Mouse (Mus musculus): ENCODE data around the gene Eef1akmt2. TPM values are rescaled to one million over a fixed set of nuclear protein-coding genes. Genes with fewer than 3 reads are reported as not detected.

Gene Eef1akmt2
- total and polyA plus RNA-seq, 3 experiments, result 5.2 to 7.7 (median 7.7) TPM

- Histone ChIP-seq H3K27me3 (ENCODE audit: control insufficient read depth, insufficient read depth, low read length) (no peaks in the 10 kb centered on the region), H3K9ac (ENCODE audit: low read depth, low read length) (no peak overlapping the region), H3K36me3 (ENCODE audit: control insufficient read depth, insufficient read depth, low read length) (peaks cover 21% of the 10 kb centered on the region), H3K4me3 (no peak overlapping the region), H3K27ac (peak overlapping the region; percentile 43), H3K4me1 (ENCODE audit: control insufficient read depth, insufficient read depth, low read length) (peaks cover 61% of the 10 kb centered on the region), H3K79me2 (replicated peaks; ENCODE audit: control insufficient read depth, insufficient read depth, low read length) (peaks cover 7% of the 10 kb centered on the region)
- TF ChIP-seq CTCF (IDR thresholded peaks at IDR 0.05), result no peak
- TF ChIP-seq POLR2A (IDR thresholded peaks at IDR 0.05; ENCODE audit: insufficient read depth, low read depth, low read length), result no peak
- TF ChIP-seq EP300 (IDR thresholded peaks at IDR 0.05; ENCODE audit: insufficient read depth, low read depth, low read length), result no peak
- WGBS, result 46% methylated on average over 6 of the region's 6 CpGs
- intact Hi-C loops (cut with DNase I), result no loop called here
- DNase-seq, result peak in 1 of 2 experiments; percentile 22
Observed at GRCm38 (mm10) chr7:132781850-132782249, 70.6 kb downstream of the Eef1akmt2 start.

GRCm38 (mm10) chr7:132781130-132781814, 71.2 kb downstream of the Eef1akmt2 start:
- no peaks in the 10 kb centered on the region for H3K27me3 ChIP-seq (ENCODE audit: control insufficient read depth, insufficient read depth, low read length)
- H3K9ac ChIP-seq (ENCODE audit: low read depth, low read length), result no peak overlapping the region
- H3K79me2 ChIP-seq (replicated peaks; ENCODE audit: control insufficient read depth, insufficient read depth, low read length), result peaks cover 7% of the 10 kb centered on the region
- peak overlapping the region; percentile 43 for H3K27ac ChIP-seq
- H3K4me1 ChIP-seq (ENCODE audit: control insufficient read depth, insufficient read depth, low read length), result peaks cover 62% of the 10 kb centered on the region
- 0 out of 2 replicates have a peak, but pooled peaks have one; percentile 2 for TF ChIP-seq CTCF (IDR thresholded peaks at IDR 0.05)
- no peak for TF ChIP-seq EP300 (IDR thresholded peaks at IDR 0.05; ENCODE audit: insufficient read depth, low read depth, low read length)
- no peak overlapping the region for H3K4me3 ChIP-seq
- DNase-seq, result peak in 1 of 2 experiments; percentile 21
- WGBS, result 34% methylated on average over 7 of the region's 7 CpGs
- H3K36me3 ChIP-seq (ENCODE audit: control insufficient read depth, insufficient read depth, low read length), result peaks cover 21% of the 10 kb centered on the region
- intact Hi-C loops (cut with DNase I), result no loop called here

GRCm38 (mm10) chr7:132780611-132781010, 71.9 kb downstream of the Eef1akmt2 start:
- Histone ChIP-seq H3K4me3 (no peak overlapping the region), H3K4me1 (ENCODE audit: control insufficient read depth, insufficient read depth, low read length) (peaks cover 63% of the 10 kb centered on the region), H3K9ac (ENCODE audit: low read depth, low read length) (no peak overlapping the region), H3K79me2 (replicated peaks; ENCODE audit: control insufficient read depth, insufficient read depth, low read length) (peaks cover 7% of the 10 kb centered on the region), H3K27me3 (ENCODE audit: control insufficient read depth, insufficient read depth, low read length) (no peaks in the 10 kb centered on the region), H3K27ac (peak overlapping the region; percentile 34), H3K36me3 (ENCODE audit: control insufficient read depth, insufficient read depth, low read length) (peaks cover 16% of the 10 kb centered on the region)
- intact Hi-C loops (cut with DNase I), result no loop called here
- TF ChIP-seq POLR2A (IDR thresholded peaks at IDR 0.05; ENCODE audit: insufficient read depth, low read depth, low read length) (no peak), CTCF (IDR thresholded peaks at IDR 0.05) (peak; percentile 29)
- 33% methylated on average over 4 of the region's 4 CpGs for WGBS
- peak; percentile 40 to 46 for DNase-seq

GRCm38 (mm10) chr7:132778630-132779029, 73.8 kb downstream of the Eef1akmt2 start:
- H3K27ac ChIP-seq, result peak overlapping the region; percentile 15; the same call in 1 of the 2 replicates
- intact Hi-C loops (cut with DNase I), result no loop called here
- peak; percentile 56 to 70 for DNase-seq
- H3K9ac ChIP-seq (ENCODE audit: low read depth, low read length), result no peak overlapping the region
- 66% methylated on average over 13 of the region's 13 CpGs for WGBS
- no peak overlapping the region for H3K4me3 ChIP-seq
- TF ChIP-seq EP300 (IDR thresholded peaks at IDR 0.05; ENCODE audit: insufficient read depth, low read depth, low read length), result no peak
- no peak for TF ChIP-seq CTCF (IDR thresholded peaks at IDR 0.05)
- TF ChIP-seq POLR2A (IDR thresholded peaks at IDR 0.05; ENCODE audit: insufficient read depth, low read depth, low read length), result no peak
- no peaks in the 10 kb centered on the region for H3K27me3 ChIP-seq (ENCODE audit: control insufficient read depth, insufficient read depth, low read length)
- peaks cover 18% of the 10 kb centered on the region for H3K36me3 ChIP-seq (ENCODE audit: control insufficient read depth, insufficient read depth, low read length)
- H3K79me2 ChIP-seq (replicated peaks; ENCODE audit: control insufficient read depth, insufficient read depth, low read length), result peaks cover 6% of the 10 kb centered on the region; the same call in 1 of the 2 replicates
- H3K4me1 ChIP-seq (ENCODE audit: control insufficient read depth, insufficient read depth, low read length), result peaks cover 64% of the 10 kb centered on the region

GRCm38 (mm10) chr7:132777728-132778453, 74.6 kb downstream of the Eef1akmt2 start:
- Histone ChIP-seq H3K4me1 (ENCODE audit: control insufficient read depth, insufficient read depth, low read length) (peaks cover 64% of the 10 kb centered on the region), H3K27me3 (ENCODE audit: control insufficient read depth, insufficient read depth, low read length) (no peaks in the 10 kb centered on the region), H3K36me3 (ENCODE audit: control insufficient read depth, insufficient read depth, low read length) (peaks cover 18% of the 10 kb centered on the region), H3K79me2 (replicated peaks; ENCODE audit: control insufficient read depth, insufficient read depth, low read length) (peaks cover 6% of the 10 kb centered on the region; the same call in 1 of the 2 replicates), H3K4me3 (no peak overlapping the region), H3K27ac (peak overlapping the region; percentile 15; the same call in 1 of the 2 replicates), H3K9ac (ENCODE audit: low read depth, low read length) (no peak overlapping the region)
- WGBS, result 96% methylated on average over 1 of the region's 1 CpGs
- TF ChIP-seq POLR2A (IDR thresholded peaks at IDR 0.05; ENCODE audit: insufficient read depth, low read depth, low read length) (no peak), CTCF (IDR thresholded peaks at IDR 0.05) (no peak), EP300 (IDR thresholded peaks at IDR 0.05; ENCODE audit: insufficient read depth, low read depth, low read length) (no peak)
- intact Hi-C loops (cut with DNase I), result no loop called here
- peak in 1 of 2 experiments; percentile 24 for DNase-seq

Other genes starting within 250 kb of the Eef1akmt2 start
- gene Lhpp, start 242.0 kb downstream of the Eef1akmt2 start, total RNA-seq (2021), result 10 to 100 TPM; 13.8 to 13.9 TPM
- gene Lhpp, start 242.0 kb downstream of the Eef1akmt2 start, polyA plus RNA-seq (2012; rRNA removed), result 22.0 and 26.6 TPM in 2 replicates
- gene Fam53b, start 38.8 kb downstream of the Eef1akmt2 start, total RNA-seq (2021), result 10 to 100 TPM; 22.0 to 26.9 TPM
- 22.5 and 25.7 TPM in 2 replicates for gene Fam53b, start 38.8 kb downstream of the Eef1akmt2 start, polyA plus RNA-seq (2012; rRNA removed)
- 10 to 100 TPM; 20.3 to 21.3 TPM for gene Abraxas2, start 6.6 kb upstream of the Eef1akmt2 start, total RNA-seq (2021)
- 9.8 and 15.9 TPM in 2 replicates for gene Abraxas2, start 6.6 kb upstream of the Eef1akmt2 start, polyA plus RNA-seq (2012; rRNA removed)
- 10 to 100 TPM; 31.5 to 37.2 TPM for gene Zranb1, start 78.5 kb upstream of the Eef1akmt2 start, total RNA-seq (2021)
- gene Zranb1, start 78.5 kb upstream of the Eef1akmt2 start, polyA plus RNA-seq (2012; rRNA removed), result 8.2 and 17.6 TPM in 2 replicates